Mouse (Mus musculus): ENCODE data around the gene Grip1. TPM values are rescaled to one million over a fixed set of nuclear protein-coding genes. Genes with fewer than 3 reads are reported as not detected.
A peak's percentile ranks its signal among the peaks of the same experiment; 100 is the strongest.

The Grip1 gene
- polyA plus RNA-seq, 1 experiment from 2014 or later, result 1.8 TPM

DNA sequence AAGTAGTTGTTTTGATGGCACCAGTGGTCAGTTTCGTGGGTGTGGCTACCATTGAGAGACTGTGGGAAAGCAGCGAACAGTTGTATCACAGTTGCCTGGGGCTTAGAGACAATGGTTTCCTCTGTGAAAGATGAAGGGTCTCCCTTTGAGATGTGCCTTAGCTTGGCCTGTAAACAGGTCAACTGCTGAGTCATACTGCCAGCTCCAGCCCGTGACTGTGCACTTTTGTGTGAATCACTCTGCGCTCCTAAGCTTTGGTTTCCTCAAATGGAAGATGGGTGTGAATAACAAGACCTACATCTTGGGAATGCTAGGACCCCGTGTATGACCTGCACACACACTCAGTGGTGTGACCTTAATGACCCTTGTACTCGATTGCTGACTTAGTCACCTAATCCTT, 303.6 kb downstream of the Grip1 start:
- Histone ChIP-seq H3K9ac (ENCODE audit: low read length) (no peak overlapping the region), H3K4me1 (replicated peaks; ENCODE audit: control insufficient read depth, insufficient read depth, low read length) (no peaks in the 10 kb centered on the region), H3K27me3 (ENCODE audit: control insufficient read depth, insufficient read depth, low read depth, low read length) (no peaks in the 10 kb centered on the region), H3K36me3 (ENCODE audit: control insufficient read depth, insufficient read depth, low read length) (no peaks in the 10 kb centered on the region), H3K4me3 (ENCODE audit: low read length) (no peak overlapping the region), H3K4me2 (ENCODE audit: low read depth, low read length) (no peak overlapping the region), H3K9me3 (ENCODE audit: control insufficient read depth, low read length) (no peaks in the 10 kb centered on the region), H3K27ac (ENCODE audit: low read length) (no peak overlapping the region)
- ATAC-seq (ENCODE audit: low read depth), result no peak
- 79% methylated on average over 6 of the region's 6 CpGs for WGBS

DNA sequence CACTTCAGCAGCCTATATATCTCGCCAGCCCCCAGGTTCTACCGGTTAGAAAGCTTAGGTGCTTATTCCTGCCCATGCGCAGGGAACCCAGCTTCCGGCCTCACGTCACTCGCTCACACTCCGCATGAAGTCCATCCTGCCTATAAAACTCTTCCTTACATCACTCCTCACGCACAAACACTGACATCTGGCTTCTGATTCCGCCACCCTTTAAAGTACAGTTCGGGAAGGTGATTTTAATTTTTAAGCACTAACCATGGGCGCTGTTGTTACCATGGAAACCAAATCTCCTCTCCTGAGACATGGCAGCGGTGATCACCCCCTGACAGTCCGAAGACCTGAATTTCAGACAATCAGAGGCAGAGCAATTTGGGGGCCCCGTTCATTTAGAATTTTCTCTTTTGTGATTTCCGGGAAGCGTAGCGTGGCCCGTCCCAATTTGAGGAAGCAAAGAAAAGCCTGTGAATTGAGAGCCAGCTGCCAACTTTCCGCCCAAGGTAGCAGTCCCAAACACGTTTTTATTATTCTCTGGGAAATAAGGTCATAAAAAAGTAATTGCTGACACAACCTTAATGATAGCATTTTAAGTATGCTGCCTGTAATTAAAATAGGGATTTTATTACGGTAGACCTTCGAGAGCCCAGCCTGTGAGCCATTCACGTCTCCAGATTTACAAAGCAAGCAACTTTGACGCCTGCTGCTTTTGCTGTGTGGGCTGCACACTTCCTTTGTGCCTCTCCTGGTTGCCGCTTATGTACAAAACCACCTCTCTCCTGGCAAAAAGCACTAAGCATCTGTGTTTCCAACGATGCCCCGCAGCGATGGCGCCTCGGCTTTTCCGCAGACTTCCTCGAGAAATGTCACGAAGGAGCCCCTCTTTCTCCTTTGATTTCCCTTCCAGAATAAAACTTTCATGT, 308.1 kb downstream of the Grip1 start:
- ATAC-seq (ENCODE audit: low read depth), result no peak
- 90% methylated on average over 33 of the region's 33 CpGs for WGBS
- Histone ChIP-seq H3K4me3 (ENCODE audit: low read length) (no peak overlapping the region), H3K36me3 (ENCODE audit: control insufficient read depth, insufficient read depth, low read length) (no peaks in the 10 kb centered on the region), H3K4me1 (replicated peaks; ENCODE audit: control insufficient read depth, insufficient read depth, low read length) (no peaks in the 10 kb centered on the region), H3K9me3 (ENCODE audit: control insufficient read depth, low read length) (no peaks in the 10 kb centered on the region), H3K9ac (ENCODE audit: low read length) (no peak overlapping the region), H3K4me2 (ENCODE audit: low read depth, low read length) (no peak overlapping the region), H3K27ac (ENCODE audit: low read length) (no peak overlapping the region), H3K27me3 (ENCODE audit: control insufficient read depth, insufficient read depth, low read depth, low read length) (no peaks in the 10 kb centered on the region)

DNA sequence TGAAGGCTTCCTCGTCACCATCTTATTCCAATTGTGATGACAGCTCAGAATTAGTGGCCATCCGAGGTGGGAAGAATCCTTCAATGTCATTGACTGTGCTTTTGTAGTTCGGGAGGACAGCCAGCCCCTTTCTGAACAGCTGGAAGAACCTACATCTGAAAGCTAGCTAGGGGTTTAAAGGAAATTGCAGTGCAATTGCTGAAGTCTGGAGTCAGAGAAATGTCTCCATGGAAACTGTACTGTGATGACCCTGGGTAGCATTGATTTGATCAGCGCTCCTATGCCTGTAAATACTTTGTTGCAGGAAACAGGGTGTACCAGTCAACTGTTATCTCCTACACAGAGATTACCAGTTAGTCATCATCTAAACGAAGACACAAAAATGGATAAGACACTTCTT, 325.2 kb downstream of the Grip1 start:
- Histone ChIP-seq H3K27ac (ENCODE audit: low read length) (no peak overlapping the region), H3K9me3 (ENCODE audit: control insufficient read depth, low read length) (no peaks in the 10 kb centered on the region), H3K27me3 (ENCODE audit: control insufficient read depth, insufficient read depth, low read depth, low read length) (no peaks in the 10 kb centered on the region), H3K4me2 (ENCODE audit: low read depth, low read length) (no peak overlapping the region), H3K4me1 (replicated peaks; ENCODE audit: control insufficient read depth, insufficient read depth, low read length) (no peaks in the 10 kb centered on the region), H3K36me3 (ENCODE audit: control insufficient read depth, insufficient read depth, low read length) (no peaks in the 10 kb centered on the region), H3K9ac (ENCODE audit: low read length) (no peak overlapping the region), H3K4me3 (ENCODE audit: low read length) (no peak overlapping the region)
- ATAC-seq (ENCODE audit: low read depth), result no peak
- WGBS, result 50% methylated on average over 5 of the region's 5 CpGs

DNA sequence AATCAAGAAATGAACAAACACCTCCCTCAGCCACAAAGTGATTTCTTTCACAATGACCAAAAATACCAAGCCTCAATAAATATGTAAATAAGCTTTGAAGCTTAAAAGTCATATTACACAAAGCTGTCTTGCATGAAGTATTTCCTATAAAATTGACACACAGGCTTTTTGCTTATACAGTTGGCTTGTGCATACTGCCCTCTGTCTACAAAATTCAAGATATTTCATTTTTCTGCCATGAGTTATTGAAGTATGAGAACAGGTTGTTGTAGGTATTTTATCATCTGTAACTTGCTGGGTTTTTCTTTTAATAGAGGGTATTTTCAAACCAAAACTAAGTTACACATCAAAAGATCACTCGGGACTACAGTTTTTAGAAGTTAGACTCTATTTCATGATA, 326.0 kb downstream of the Grip1 start:
- Histone ChIP-seq H3K9ac (ENCODE audit: low read length) (no peak overlapping the region), H3K9me3 (ENCODE audit: control insufficient read depth, low read length) (no peaks in the 10 kb centered on the region), H3K27ac (ENCODE audit: low read length) (no peak overlapping the region), H3K4me2 (ENCODE audit: low read depth, low read length) (no peak overlapping the region), H3K27me3 (ENCODE audit: control insufficient read depth, insufficient read depth, low read depth, low read length) (no peaks in the 10 kb centered on the region), H3K36me3 (ENCODE audit: control insufficient read depth, insufficient read depth, low read length) (no peaks in the 10 kb centered on the region), H3K4me1 (replicated peaks; ENCODE audit: control insufficient read depth, insufficient read depth, low read length) (no peaks in the 10 kb centered on the region), H3K4me3 (ENCODE audit: low read length) (no peak overlapping the region)
- no peak for ATAC-seq (ENCODE audit: low read depth)
- WGBS, result 85% methylated on average over 1 of the region's 1 CpGs

DNA sequence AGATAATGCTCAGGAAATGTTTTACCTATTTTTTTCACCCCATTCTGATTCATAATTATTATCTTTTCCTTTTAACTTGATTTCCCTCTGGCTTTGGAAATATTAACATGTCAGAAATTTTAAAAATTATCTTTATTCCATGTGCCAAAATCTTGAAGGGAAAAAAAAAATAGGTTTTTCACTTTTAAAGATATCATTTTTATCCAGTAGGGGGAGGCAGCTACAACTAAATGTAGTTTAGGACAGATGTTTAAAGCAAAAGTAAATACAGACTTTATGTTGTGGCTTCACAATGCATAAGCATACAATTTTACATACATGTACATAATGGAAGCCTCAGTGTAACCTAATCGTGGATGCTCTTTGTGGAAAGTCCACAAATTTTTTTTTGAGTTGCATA, 336.9 kb downstream of the Grip1 start:
- Histone ChIP-seq H3K4me2 (ENCODE audit: low read depth, low read length) (no peak overlapping the region), H3K36me3 (ENCODE audit: control insufficient read depth, insufficient read depth, low read length) (no peaks in the 10 kb centered on the region), H3K9me3 (ENCODE audit: control insufficient read depth, low read length) (no peaks in the 10 kb centered on the region), H3K9ac (ENCODE audit: low read length) (no peak overlapping the region), H3K4me1 (replicated peaks; ENCODE audit: control insufficient read depth, insufficient read depth, low read length) (no peaks in the 10 kb centered on the region), H3K4me3 (ENCODE audit: low read length) (no peak overlapping the region), H3K27me3 (ENCODE audit: control insufficient read depth, insufficient read depth, low read depth, low read length) (no peaks in the 10 kb centered on the region), H3K27ac (ENCODE audit: low read length) (no peak overlapping the region)
- no peak for ATAC-seq (ENCODE audit: low read depth)
- 49% methylated on average over 1 of the region's 1 CpGs for WGBS

DNA sequence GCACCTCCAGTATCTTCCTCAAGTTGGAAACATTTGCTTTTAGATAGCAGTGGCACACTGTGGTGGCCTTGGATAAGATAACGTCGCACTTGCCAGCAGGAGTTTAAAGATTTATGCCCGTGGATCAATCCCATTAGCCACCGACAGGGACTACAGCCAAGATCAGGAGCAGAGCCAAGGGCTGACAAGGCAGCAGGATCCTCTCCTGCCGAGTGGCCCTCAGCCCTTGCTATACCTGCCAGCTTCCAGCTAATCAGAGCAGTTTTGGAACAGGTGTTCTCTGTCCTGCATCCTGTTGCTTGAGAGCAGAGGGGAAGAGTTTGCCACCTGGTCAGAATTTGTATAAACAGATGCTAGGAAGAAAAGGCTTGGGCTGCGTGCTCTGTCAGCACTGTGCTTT, 348.8 kb downstream of the Grip1 start:
- no peaks in the 10 kb centered on the region for H3K4me1 ChIP-seq (replicated peaks; ENCODE audit: control insufficient read depth, insufficient read depth, low read length)
- 25% methylated on average over 6 of the region's 6 CpGs for WGBS
- no peak overlapping the region for H3K9ac ChIP-seq (ENCODE audit: low read length)
- no peak overlapping the region for H3K27ac ChIP-seq (ENCODE audit: low read length)
- H3K27me3 ChIP-seq (ENCODE audit: control insufficient read depth, insufficient read depth, low read depth, low read length), result no peaks in the 10 kb centered on the region
- H3K4me2 ChIP-seq (ENCODE audit: low read depth, low read length), result no peak overlapping the region
- no peaks in the 10 kb centered on the region for H3K36me3 ChIP-seq (ENCODE audit: control insufficient read depth, insufficient read depth, low read length)
- no peak overlapping the region for H3K4me3 ChIP-seq (ENCODE audit: low read length)
- ATAC-seq (ENCODE audit: low read depth), result no peak
- H3K9me3 ChIP-seq (ENCODE audit: control insufficient read depth, low read length), result no peaks in the 10 kb centered on the region

DNA sequence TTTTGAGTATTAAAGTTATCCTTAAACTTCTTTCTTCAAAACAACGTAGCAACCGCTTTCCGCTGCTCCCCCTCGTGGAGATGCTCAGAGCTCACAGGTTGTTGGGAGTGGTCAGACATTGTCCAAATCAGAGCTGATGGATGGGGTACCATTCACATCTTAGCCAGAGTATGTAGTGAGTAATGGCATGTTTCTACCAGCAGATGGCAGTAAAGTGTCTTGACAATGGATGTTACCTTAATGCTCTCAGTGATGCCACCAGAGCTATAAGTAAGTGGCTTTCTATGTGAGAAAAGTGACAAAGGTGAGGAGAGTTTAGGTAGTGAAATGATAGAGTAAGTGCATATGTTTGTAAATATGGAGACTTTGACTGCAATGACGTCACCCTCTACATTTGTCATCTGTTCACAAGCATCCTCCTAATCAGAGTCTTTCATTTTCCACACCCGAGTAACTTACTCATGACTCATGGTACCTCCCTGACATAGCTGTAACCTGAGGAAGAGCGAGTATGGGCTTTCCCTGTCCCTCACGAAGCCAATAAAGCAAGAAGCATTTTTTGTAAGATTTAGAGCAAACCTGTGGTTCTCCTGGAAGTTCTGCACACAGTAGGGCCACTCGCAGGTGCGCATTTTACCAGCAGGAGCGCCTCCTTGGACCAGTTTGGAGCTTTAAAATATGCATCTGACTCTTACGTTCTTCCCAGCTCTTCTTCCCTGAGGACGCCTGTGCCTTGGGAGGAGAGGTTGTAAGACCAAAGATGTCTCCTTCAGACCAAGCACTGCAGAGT, 350.2 kb downstream of the Grip1 start:
- no peaks in the 10 kb centered on the region for H3K9me3 ChIP-seq (ENCODE audit: control insufficient read depth, low read length)
- H3K27ac ChIP-seq (ENCODE audit: low read length), result no peak overlapping the region
- H3K4me2 ChIP-seq (ENCODE audit: low read depth, low read length), result no peak overlapping the region
- 57% methylated on average over 13 of the region's 13 CpGs for WGBS
- H3K4me1 ChIP-seq (replicated peaks; ENCODE audit: control insufficient read depth, insufficient read depth, low read length), result no peaks in the 10 kb centered on the region
- no peaks in the 10 kb centered on the region for H3K36me3 ChIP-seq (ENCODE audit: control insufficient read depth, insufficient read depth, low read length)
- ATAC-seq (ENCODE audit: low read depth), result peak; percentile 38; the same call in 1 of the 2 replicates
- H3K4me3 ChIP-seq (ENCODE audit: low read length), result no peak overlapping the region
- no peaks in the 10 kb centered on the region for H3K27me3 ChIP-seq (ENCODE audit: control insufficient read depth, insufficient read depth, low read depth, low read length)
- no peak overlapping the region for H3K9ac ChIP-seq (ENCODE audit: low read length)

DNA sequence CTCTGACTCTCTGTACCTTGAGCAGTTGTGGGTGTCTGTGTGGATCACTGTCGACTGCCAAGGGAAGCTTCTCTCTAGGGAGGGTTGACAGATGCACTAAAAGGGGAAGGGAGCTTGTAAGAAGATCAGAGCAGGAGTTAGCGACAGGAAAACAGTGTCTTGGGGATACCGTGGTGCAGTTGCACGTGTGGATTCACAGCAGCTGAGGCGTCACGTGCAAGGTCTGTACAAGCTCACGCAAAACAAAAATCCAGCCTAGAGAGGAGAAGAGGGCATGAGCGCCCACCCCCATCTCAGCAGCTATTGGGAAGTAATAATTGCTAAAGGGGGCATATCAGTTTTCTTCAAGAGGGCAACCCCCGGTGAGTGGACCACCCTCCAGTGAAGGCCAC, 350.8 kb downstream of the Grip1 start:
- no peak overlapping the region for H3K4me3 ChIP-seq (ENCODE audit: low read length)
- WGBS, result 89% methylated on average over 9 of the region's 9 CpGs
- no peaks in the 10 kb centered on the region for H3K36me3 ChIP-seq (ENCODE audit: control insufficient read depth, insufficient read depth, low read length)
- H3K27me3 ChIP-seq (ENCODE audit: control insufficient read depth, insufficient read depth, low read depth, low read length), result no peaks in the 10 kb centered on the region
- H3K9me3 ChIP-seq (ENCODE audit: control insufficient read depth, low read length), result no peaks in the 10 kb centered on the region
- H3K4me1 ChIP-seq (replicated peaks; ENCODE audit: control insufficient read depth, insufficient read depth, low read length), result no peaks in the 10 kb centered on the region
- H3K9ac ChIP-seq (ENCODE audit: low read length), result no peak overlapping the region
- ATAC-seq (ENCODE audit: low read depth), result no peak
- H3K27ac ChIP-seq (ENCODE audit: low read length), result no peak overlapping the region
- no peak overlapping the region for H3K4me2 ChIP-seq (ENCODE audit: low read depth, low read length)

DNA sequence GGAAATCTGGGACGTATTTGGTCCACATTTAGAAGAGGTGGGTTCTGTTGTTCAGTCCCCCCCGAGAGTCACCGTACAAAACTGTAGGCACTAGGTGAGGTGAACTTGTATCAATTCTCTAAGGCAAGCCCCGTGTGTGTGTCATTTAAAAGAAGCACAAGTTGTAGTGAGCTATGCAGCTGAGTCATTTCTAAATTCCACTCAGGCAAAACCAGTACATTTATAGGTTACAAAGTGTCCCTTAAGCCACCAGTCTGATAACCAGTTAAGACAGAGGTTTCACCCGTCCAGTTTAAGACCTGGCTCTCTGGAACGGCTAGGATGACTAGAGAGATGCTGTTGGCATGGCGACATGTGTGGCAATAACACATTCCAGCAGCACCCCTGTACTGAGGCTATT, 351.5 kb downstream of the Grip1 start:
- Histone ChIP-seq H3K4me2 (ENCODE audit: low read depth, low read length) (no peak overlapping the region), H3K27ac (ENCODE audit: low read length) (no peak overlapping the region), H3K9me3 (ENCODE audit: control insufficient read depth, low read length) (no peaks in the 10 kb centered on the region), H3K36me3 (ENCODE audit: control insufficient read depth, insufficient read depth, low read length) (no peaks in the 10 kb centered on the region), H3K27me3 (ENCODE audit: control insufficient read depth, insufficient read depth, low read depth, low read length) (no peaks in the 10 kb centered on the region), H3K4me1 (replicated peaks; ENCODE audit: control insufficient read depth, insufficient read depth, low read length) (no peaks in the 10 kb centered on the region), H3K4me3 (ENCODE audit: low read length) (no peak overlapping the region), H3K9ac (ENCODE audit: low read length) (no peak overlapping the region)
- no peak for ATAC-seq (ENCODE audit: low read depth)
- WGBS, result 76% methylated on average over 7 of the region's 7 CpGs
